Mouse (Mus musculus) embryonic stem cell, embryonic (primary cell): Measurements from ENCODE around the gene Eva1b.
"Not testable (repeated sequence)": the region's sequence is repeated elsewhere in the genome, so short reads cannot be mapped to it uniquely, and the experiment has no call there.

Source experiments
- CTCF ChIA-PET, 4 experiments: fragments of 300-600 bp in 2 of 4; fragments of 350-600 bp in 2 of 4; sonication (Branson Sonifier 250); formaldehyde crosslinking; loops; one replicate each; lab custom pipeline; 2022; ENCODE audit warnings: inconsistent platforms in 2 of 4; lab: Charles Lee
- POLR2A ChIA-PET, 4 experiments: fragments of 300-600 bp in 2 of 4; fragments of 350-600 bp in 2 of 4; sonication (Branson Sonifier 250); formaldehyde crosslinking; loops; one replicate each; lab custom pipeline; 2022; ENCODE audit warnings: antibody characterized with exemption in 4 of 4, inconsistent platforms in 1 of 4; lab: Charles Lee

The Eva1b gene

DNA sequence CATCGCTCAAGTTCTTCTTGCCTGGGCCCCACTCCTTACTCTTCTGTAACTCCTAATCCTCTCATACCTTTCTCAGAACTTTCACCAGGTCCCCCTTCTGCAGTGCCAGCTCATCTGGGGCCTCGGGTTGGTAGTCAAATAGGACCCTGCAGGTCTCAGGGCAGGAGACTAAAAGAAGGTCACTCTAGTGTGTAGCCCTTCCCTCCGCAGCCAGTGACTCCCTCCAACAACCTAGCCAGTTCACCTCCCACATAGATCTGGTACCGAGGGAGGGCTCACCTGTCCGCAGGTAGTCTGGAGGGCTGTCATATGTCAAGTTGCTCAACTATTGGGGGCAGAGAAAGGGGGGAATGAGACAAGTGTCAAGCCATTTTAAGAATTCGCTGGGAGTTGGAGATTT, 13.9 kb downstream of the Eva1b start:
- CTCF ChIA-PET = interaction anchor here in 1 of 4 experiments (1.2 kb wide), 1 partner anchor 101 kb away, joined by 4 read pairs; the partner anchor contains the start of gene Trappc3
- POLR2A ChIA-PET = interaction anchor here in 2 of 4 experiments (0.6 to 3.7 kb wide), 13 partner anchors 10 to 232 kb away, joined by 3 to 44 read pairs (median 9); partner anchors contain the start of genes Stk40 (in 1 of the 2) and Thrap3 (in 1 of the 2)

DNA sequence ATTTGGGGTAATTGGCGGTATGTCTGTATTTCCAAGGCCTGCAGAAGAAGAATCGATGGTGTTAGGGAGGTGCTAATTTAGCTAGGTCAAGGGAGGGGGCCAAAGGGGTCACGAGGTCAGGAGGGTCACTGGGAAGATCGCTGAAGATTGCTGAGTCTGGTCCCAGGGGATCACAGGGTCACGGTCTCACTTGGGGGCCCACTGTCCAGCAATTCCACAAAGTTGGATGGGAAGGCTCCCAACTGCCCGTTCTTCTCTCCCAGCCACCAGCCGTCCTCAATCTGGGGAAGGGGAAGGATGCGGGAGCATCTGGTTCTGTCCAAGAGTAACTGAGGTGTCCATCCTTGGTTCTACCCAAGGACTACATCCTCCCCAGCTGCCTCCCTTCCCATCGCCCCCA, 14.4 kb downstream of the Eva1b start:
- CTCF ChIA-PET = interaction anchor here in 2 of 4 experiments (0.5 to 1.6 kb wide), 4 partner anchors 11 to 141 kb away, joined by 4 to 5 read pairs (median 5); partner anchors contain the start of gene Trappc3 (in 1 of the 2)

DNA sequence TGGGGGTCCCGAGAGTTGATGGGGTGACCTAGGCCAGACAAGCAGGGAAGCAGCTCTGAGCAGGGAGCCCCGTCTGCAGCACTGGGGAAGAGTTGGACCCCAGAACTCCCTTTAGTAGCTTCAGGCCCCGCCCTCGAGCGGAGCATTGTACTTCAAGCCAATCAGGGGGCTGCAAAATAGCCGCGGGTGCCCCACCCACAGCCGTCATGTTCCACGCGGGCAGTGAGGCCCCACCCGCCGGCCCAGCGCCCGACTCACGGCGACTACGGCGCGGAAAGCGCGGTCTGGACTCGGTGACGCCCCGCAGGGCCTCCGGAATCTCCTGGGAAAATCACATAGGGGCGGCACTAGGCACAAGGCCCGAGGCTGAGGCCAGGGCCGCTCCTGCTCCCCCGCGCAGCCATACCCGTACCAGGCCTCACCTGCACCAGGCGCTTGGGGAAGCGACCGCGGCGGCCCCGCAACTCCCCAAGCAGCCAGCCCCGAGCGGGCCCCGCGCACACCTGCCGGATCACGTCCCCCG, 15.1 kb downstream of the Eva1b start:
- CTCF ChIA-PET = interaction anchor here in 3 of 4 experiments (0.5 to 1.6 kb wide), 10 partner anchors 12 to 579 kb away, joined by 3 to 5 read pairs (median 4); partner anchors contain the start of gene Trappc3 (in 1 of the 3)

More for the DNA sequence above, 14.4 kb downstream of the Eva1b start:
- POLR2A ChIA-PET = interaction anchor here (0.5 to 3.7 kb wide), 44 partner anchors 9 to 1829 kb away, joined by 3 to 44 read pairs (median 4); partner anchors contain the start of genes Stk40 (in 3 of the 4), Thrap3 (in 2 of the 4) and Adprhl2 (in 1 of the 4)

DNA sequence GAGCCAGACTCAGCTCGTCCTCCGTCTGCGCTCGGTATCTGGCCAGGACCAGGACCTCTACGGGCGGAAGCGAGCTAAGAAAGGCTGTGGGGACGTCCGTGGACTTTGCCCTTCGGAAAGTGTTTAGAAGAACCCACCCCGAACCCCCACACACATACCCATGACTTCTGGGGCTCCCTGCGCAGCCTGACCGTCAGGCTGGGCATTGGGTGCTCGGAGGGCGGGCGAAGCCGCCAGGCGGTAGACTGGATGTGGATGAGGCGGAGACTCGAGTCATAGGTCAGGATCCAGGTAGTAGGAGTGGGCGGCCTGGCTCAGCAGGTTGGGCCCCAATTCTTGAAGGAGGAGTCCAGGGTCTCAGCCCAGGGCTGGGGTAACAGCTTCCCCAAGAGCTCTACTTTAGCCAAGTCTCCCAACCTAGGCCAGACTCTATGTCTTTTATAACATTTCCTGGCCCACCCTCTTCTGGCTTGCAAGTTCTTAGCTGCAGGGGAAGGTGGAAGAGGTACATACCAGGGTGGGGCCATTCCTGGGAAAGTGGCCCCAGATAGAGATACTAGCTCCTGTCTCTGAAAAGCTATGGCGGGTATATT, 15.6 kb downstream of the Eva1b start, which contains the start of gene Sh3d21:
Gene Sh3d21 (minus strand): TSS at position 425 of the 593 bp plus-strand sequence.
- ChIA-PET POLR2A (interaction anchor here (0.6 to 3.7 kb wide), 56 partner anchors 8 to 1825 kb away, joined by 3 to 44 read pairs (median 4); partner anchors contain the start of genes Stk40 (in 3 of the 4), Thrap3 (in 2 of the 4), Csmd2 (in 1 of the 4) and Lsm10 (in 1 of the 4)), CTCF (interaction anchor here in 3 of 4 experiments (0.6 to 1.6 kb wide), 9 partner anchors 13 to 578 kb away, joined by 3 to 5 read pairs (median 3); no protein-coding TSS in a partner anchor)

More for the DNA sequence above, 15.1 kb downstream of the Eva1b start:
- POLR2A ChIA-PET = interaction anchor here (0.5 to 3.7 kb wide), 57 partner anchors 8 to 1829 kb away, joined by 3 to 44 read pairs (median 4); partner anchors contain the start of genes Stk40 (in 3 of the 4), Thrap3 (in 2 of the 4), Adprhl2 (in 1 of the 4) and Csmd2 (in 1 of the 4)

DNA sequence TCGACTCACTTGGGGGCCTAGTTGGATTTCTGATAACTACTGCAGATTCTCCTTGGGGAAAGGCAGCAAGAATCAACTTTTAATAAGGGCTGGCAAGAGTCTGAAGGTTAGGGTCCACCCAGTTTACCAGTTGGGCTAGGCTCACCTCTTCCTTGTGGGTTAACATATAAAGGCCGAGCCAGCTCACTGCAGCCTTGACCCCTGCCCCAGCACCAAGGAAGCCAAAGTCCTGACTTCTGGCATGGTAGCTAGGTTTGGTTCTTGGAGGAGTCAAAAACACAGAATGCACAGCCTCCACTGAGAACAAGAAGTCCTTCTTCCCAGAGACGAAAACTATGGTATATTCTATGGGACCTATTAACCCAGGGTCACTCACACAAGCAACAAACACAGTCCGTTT, 16.1 kb downstream of the Eva1b start:
- ChIA-PET POLR2A (interaction anchor here (0.6 to 3.7 kb wide), 30 partner anchors 9 to 151 kb away, joined by 3 to 44 read pairs (median 6); partner anchors contain the start of genes Thrap3 (in 2 of the 4), Lsm10 (in 1 of the 4), Map7d1 (in 1 of the 4) and Mrps15 (in 1 of the 4)), CTCF (interaction anchor here in 3 of 4 experiments (1.0 to 1.5 kb wide), 6 partner anchors 13 to 77 kb away, joined by 3 to 4 read pairs (median 3); no protein-coding TSS in a partner anchor)

DNA sequence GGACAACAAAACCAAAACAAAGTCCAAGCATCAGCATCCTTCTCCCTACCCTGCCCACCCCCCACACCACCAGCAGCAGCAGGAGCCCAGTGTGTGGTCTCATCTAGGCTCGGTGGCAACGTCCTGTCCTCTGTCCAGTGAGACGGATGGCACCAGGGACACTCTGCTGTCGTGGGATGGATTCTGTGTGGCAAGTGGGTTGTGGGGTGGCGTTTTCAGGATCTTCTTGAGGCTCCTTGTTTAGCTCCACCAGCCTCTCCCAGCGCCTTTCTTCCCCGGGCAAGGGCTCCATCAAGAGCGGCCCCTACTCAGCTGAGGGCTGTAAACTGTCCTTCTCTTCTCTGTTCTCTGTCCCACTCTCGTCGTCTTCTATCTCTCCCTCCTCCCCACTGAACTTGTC, 17.5 kb downstream of the Eva1b start:
- CTCF ChIA-PET = not testable (repeated sequence)
- POLR2A ChIA-PET = interaction anchor here in 1 of 4 experiments (1.2 to 1.5 kb wide), 2 partner anchors 9 to 28 kb away, joined by 3 to 4 read pairs; no protein-coding TSS in a partner anchor

DNA sequence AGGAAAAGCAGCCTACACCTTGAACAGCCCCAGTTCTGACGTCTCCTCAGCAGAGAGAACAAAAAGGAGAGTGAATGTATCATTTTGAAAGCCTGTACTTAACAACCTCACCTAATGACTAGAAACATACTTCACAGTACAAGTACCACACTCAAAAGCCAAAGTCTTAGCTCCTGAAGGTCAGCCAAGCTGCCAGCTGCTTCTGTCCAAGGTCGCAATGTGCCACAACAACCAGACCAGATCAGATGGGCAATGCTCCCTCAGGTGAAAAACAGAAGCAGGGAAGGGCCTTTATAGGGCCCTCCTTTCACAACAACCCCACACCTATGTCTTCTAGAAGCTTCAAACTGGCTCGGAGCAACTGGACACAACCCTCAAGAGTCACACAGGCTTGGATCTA, 18.5 kb downstream of the Eva1b start:
- POLR2A ChIA-PET = interaction anchor here in 2 of 4 experiments (1.0 to 1.9 kb wide), 10 partner anchors 8 to 163 kb away, joined by 3 to 10 read pairs (median 4); partner anchors contain the start of gene Stk40 (in 1 of the 2)
- CTCF ChIA-PET = interaction anchor here in 2 of 4 experiments (0.5 to 2.1 kb wide), 2 partner anchors 12 to 156 kb away, joined by 4 to 5 read pairs; partner anchors contain the start of gene Adprhl2 (in 1 of the 2)

DNA sequence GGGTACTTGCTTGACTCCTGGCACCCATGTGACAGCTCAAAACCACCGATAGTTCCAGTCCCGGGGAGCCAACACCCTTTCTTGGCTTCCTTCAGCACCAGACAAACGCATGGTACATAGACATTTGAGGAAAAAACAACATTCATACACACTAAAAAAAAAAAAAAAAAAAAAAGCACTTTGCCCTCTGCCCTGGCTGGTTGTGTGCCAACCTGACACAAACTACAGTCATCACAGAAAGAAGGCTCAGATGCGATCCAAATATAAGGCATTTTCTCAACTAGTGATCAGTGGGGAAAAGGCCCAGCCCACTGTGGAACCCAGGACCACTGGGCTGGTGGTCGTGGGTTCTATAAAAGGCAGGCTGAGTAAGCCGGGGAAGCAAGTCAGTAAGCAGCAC, 21.3 kb downstream of the Eva1b start:
- ChIA-PET POLR2A (interaction anchor here in 3 of 4 experiments (0.6 to 2.4 kb wide), 14 partner anchors 11 to 1129 kb away, joined by 3 to 7 read pairs (median 4); partner anchors contain the start of gene Thrap3 (in 1 of the 3)), CTCF (interaction anchor here in 2 of 4 experiments (0.7 to 1.4 kb wide), 2 partner anchors 42 to 152 kb away, joined by 3 to 4 read pairs; partner anchors contain the start of gene Adprhl2 (in 1 of the 2))

DNA sequence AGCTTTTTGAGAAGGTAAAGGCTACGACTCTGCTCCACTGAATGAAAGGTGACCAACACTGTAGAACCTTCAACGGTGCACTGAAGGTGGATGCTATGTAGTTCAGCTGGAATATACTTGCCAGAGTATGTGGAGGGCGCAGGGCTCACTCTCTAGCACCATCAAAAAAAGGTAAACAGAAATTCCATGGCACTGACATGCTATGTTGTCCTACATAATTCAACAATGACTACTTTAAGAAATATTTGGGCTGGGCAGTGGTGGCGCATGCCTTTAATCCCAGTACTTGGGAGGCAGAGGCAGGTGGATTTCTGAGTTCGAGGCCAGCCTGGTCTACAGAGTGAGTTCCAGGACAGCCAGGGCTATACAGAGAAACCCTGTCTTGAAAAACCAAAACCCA, 23.2 kb downstream of the Eva1b start:
- POLR2A ChIA-PET = interaction anchor here in 2 of 4 experiments (0.9 to 3.2 kb wide), 5 partner anchors 8 to 20 kb away, joined by 3 to 10 read pairs (median 3); no protein-coding TSS in a partner anchor
- CTCF ChIA-PET = interaction anchor here in 1 of 4 experiments (1.0 kb wide), 1 partner anchor 9 kb away, joined by 3 read pairs; no protein-coding TSS in a partner anchor

DNA sequence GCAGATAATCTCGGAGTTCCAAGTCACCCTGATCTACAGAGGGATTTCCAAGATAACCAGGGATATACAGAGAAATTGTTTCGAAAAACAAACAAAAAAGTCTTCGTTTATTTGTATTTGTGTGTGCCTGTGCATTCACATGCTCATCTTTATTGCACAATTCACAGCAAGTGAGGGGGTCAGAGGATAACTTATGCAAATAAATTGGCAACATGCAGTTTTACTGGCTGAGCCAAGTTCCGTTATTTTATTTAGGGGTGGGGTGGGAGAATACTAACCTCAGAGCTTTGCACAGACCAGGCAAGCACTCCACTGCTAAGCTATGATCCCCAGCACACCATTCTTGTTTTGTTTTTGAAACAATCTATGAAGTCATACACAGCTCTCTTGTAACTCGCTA, 26.3 kb downstream of the Eva1b start:
- ChIA-PET CTCF (no interaction called here), POLR2A (interaction anchor here in 3 of 4 experiments (0.6 to 4.2 kb wide), 8 partner anchors 8 to 86 kb away, joined by 3 to 27 read pairs (median 4); partner anchors contain the start of gene Sh3d21 (in 2 of the 3))

DNA sequence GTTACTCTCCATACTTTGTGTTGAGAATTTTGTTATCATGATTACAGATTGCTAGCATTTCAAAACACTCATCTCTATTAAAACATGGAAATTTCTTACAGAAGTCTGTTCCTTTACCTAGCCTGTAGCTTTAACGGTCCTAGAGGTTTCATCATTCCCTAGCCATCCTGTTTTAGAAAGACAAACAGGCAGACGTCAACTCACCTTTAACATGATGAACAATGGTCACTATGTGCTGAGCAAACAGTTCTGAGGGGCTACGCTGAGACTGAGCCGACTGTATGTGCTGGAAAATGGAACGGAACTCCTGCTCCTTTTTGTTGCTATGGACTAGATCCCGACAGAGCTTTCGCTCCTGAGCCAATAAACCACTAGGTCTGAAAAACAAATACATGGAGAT, 28.4 kb downstream of the Eva1b start:
- ChIA-PET POLR2A (interaction anchor here in 1 of 4 experiments (0.8 to 4.2 kb wide), 6 partner anchors 8 to 26 kb away, joined by 3 to 27 read pairs (median 5); partner anchors contain the start of gene Sh3d21), CTCF (interaction anchor here in 1 of 4 experiments (1.0 kb wide), 1 partner anchor 28 kb away, joined by 3 read pairs; no protein-coding TSS in a partner anchor)

DNA sequence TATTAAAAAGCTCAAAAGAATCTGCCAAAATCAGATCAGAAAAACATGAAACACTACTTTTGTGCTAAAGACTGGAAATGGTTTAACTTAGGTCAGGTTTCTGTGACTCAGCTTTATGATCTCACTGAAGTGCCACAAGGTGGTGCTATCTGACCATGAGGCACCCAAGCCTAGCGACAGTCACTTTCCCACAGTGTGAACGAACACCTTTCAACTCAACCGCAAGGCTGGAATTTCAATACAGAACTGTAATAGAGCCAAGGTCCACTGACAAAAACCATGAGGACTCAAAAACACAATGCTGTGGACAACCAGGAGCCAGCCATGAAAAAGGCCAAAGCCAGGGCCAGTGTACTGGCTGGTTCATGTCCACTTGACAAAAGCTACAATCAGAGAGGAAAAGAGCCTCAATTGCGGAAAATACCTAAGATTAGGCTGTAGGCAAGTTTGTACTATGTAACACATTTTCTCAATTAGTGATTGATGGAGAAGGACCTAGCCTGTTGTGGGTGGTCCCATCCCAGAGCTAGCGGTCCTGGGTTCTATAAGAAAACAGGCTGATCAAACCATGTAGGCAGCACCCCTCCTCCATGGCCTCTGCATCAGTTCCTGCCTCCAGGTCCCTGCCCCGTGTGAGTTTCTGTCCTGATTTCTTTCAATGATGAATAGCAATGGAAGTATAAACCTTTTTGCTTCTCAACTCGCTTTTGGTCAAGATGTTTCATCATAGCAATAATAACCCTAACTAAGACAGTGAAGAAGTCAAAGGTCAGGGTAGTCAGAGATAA, 33.8 kb downstream of the Eva1b start:
- ChIA-PET POLR2A (interaction anchor here in 3 of 4 experiments (0.7 to 8.5 kb wide), 20 partner anchors 10 to 85 kb away, joined by 3 to 121 read pairs (median 4); partner anchors contain the start of genes Sh3d21 (in 3 of the 3), Thrap3 (in 2 of the 3), Trappc3 (in 2 of the 3) and Lsm10 (in 1 of the 3)), CTCF (interaction anchor here (0.5 to 1.8 kb wide), 21 partner anchors 10 to 141 kb away, joined by 3 to 8 read pairs (median 3); partner anchors contain the start of genes Adprhl2 (in 2 of the 4) and Sh3d21 (in 2 of the 4))

DNA sequence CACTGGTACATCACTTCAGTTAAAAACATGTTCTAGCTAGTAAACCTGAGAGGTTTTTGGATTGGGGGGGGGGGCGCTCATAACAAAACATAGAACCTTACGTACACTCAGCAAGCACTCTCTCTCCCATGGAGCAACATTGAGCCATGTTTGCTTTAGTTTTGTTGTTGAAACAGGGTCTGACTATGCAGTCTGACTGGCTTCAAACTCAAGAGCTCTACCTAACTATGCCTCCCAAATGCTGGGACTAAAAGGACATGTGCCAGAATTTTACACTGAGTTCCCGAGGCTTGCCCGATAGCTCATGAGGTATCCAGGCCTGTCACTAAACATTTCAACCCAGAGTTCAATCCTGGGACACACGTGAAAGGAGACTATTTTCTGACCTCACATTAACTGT, 35.5 kb downstream of the Eva1b start:
- POLR2A ChIA-PET = interaction anchor here (0.6 to 8.5 kb wide), 35 partner anchors 8 to 1067 kb away, joined by 3 to 121 read pairs (median 3); partner anchors contain the start of genes Thrap3 (in 2 of the 4) and Adprhl2 (in 1 of the 4)
- CTCF ChIA-PET = interaction anchor here in 3 of 4 experiments (0.6 to 1.1 kb wide), 8 partner anchors 10 to 681 kb away, joined by 3 to 5 read pairs (median 3); no protein-coding TSS in a partner anchor

DNA sequence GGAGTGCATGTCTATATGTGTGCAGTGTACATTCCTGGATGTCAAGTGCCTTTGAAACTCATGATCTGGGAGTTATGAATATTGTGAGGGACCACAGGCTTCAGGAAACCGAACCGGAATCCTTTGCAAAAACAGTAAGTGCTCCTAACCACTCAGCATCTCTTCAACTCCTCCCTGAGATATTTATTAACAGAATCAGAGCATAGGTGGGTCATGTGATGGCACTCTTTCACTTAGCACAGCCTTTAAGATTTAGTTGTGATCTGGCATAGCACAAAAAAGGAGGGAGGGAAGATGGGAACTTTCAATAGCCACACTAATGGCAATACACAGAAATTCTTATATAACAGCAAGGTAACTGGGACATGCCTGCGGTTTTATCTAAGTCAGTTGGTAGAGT, 39.6 kb downstream of the Eva1b start:
- POLR2A ChIA-PET = interaction anchor here in 1 of 4 experiments (0.7 to 5.9 kb wide), 4 partner anchors 11 to 25 kb away, joined by 4 to 37 read pairs (median 9); partner anchors contain the start of gene Thrap3
- CTCF ChIA-PET = no interaction called here

DNA sequence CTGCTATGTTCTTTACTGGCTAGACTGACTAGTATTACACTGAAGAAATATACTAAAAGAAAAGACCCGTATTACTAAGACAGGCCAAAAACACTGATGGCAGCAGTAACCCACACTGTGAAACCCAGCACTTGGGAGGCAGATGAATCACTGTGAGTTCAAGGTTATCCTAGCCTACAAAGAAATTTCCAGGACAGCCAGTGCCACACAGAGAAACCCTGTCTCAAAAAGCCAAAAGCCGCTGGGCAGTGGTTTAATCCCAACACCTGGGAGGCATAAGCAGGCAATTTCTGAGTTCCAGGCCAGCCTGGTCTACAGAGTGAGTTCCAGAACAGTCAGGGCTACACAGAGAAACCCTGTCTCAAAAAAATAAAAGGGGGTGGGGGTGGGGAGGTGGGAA, 43.1 kb downstream of the Eva1b start:
- ChIA-PET POLR2A (interaction anchor here in 3 of 4 experiments (0.6 to 5.9 kb wide), 12 partner anchors 8 to 113 kb away, joined by 3 to 37 read pairs (median 6); partner anchors contain the start of genes Map7d1 (in 1 of the 3), Sh3d21 (in 1 of the 3) and Thrap3 (in 1 of the 3)), CTCF (interaction anchor here in 1 of 4 experiments (2.0 kb wide), 1 partner anchor 9 kb away, joined by 5 read pairs; no protein-coding TSS in a partner anchor)

DNA sequence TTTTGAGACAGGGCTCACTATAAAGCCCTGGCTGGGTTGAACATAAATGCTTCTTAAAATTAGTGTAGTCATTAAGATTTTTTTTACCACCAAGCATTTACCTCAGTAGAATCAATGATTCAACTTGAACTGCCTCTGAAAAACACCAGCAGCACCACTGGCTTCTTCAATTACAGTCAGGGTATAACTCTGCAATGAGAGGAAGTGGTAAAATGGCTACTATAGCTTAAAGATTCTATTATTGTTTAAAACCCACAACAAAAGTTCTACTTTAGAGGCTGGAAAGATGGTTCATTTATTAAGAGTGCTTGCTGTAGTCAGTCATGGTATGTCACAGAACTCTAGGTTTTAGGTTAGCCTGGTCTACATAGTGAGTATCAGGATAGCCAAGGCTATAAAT, 46.7 kb downstream of the Eva1b start:
- CTCF ChIA-PET = interaction anchor here in 2 of 4 experiments (0.7 to 1.0 kb wide), 2 partner anchors 12 to 13 kb away, joined by 3 to 4 read pairs; no protein-coding TSS in a partner anchor

More for the DNA sequence above, 46.7 kb downstream of the Eva1b start:
- POLR2A ChIA-PET = interaction anchor here in 3 of 4 experiments (0.7 to 10.4 kb wide), 8 partner anchors 8 to 31 kb away, joined by 3 to 121 read pairs (median 4); partner anchors contain the start of genes Sh3d21 (in 1 of the 3) and Thrap3 (in 1 of the 3)
